Mouse (Mus musculus): Measurements from ENCODE around the gene Hap1. TPM values are rescaled to one million over a fixed set of nuclear protein-coding genes. Genes with fewer than 3 reads are reported as not detected.
"Not testable (repeated sequence)": the region's sequence is repeated elsewhere in the genome, so short reads cannot be mapped to it uniquely, and the experiment has no call there.

Gene Hap1
- polyA plus RNA-seq, 1 experiment from 2014 or later = 10.6 TPM

DNA sequence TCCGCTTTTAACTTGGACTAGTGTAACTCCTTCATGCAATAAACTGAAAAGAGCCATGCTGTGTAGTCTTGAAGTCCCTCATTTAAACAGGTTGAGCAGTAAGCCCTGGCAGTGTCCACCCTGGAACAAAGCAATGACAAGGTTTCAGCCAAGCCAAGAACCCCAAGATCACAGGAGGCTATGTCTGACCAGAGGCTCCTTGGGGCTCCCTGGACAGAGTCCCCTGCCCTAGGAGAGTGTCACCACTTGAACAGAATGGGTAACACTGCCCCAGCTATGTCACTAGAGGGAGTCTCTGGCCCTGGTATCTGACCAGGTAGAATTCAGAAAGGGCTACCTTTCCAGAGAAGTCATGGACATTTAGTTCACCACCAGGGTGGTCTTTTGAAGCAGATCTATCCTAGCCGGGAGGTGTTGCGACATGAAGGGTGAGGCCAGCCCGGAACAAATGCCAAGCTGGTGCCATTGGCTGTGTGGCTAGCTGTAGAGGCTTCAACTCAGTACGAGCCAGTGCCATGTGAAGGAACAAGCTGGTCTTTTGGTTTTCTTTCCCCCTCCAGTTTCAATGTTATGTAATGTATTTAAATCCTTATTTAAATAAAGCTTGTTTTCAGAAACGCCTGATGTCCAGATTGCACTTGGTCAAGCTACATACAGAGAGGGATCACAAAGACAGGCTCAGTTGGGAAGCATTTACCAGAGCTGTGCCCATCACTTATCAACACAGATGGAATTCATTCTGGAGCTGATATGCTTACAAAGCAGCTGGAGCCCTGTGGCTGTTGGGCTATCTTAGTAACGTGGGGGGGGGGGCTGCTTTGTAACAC, 34.2 kb downstream of the Hap1 start:
- not testable (repeated sequence) for H3K9me3 ChIP-seq; H3K27ac ChIP-seq; H3K27me3 ChIP-seq; H3K4me1 ChIP-seq; H3K4me3 ChIP-seq; ATAC-seq (ENCODE audit: insufficient number of reproducible peaks, insufficient read depth, low FRiP score, low TSS enrichment); H3K9ac ChIP-seq
- Histone ChIP-seq H3K36me3 (peaks cover 14% of the 10 kb centered on the region), H3K4me2 (replicated peaks) (peak overlapping the region; percentile 86; the same call in 1 of the 2 replicates)
- 87% methylated on average over 7 of the region's 7 CpGs for WGBS

DNA sequence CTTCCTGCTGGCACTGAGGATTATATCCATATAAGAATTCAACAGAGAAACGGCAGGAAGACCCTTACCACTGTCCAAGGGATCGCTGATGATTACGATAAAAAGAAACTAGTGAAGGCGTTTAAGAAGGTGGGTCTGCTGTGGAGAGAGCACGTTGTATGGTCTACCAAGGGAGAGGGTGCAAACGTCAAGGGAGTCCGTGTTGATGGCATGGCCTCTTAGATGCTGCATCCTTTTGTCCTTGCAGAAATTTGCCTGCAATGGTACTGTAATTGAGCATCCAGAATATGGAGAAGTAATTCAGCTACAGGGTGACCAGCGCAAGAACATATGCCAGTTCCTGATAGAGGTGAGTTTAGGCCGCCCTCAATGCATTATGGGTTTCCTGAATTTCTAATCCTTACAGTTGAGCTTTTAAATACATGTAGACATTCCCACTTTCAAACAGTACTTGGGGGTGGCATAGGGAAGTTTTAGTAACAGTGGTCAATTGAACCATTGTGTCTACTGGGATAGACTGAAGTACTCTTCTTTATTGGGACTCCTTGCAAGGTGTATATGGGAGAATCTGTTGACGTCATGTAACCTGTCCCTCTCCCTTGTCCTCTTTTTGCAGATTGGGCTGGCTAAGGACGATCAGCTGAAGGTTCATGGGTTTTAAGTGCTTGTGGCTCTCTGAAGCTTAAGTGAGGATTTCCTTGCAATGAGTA, 35.1 kb downstream of the Hap1 start:
- H3K9me3 ChIP-seq, H3K27me3 ChIP-seq, H3K4me1 ChIP-seq: not testable (repeated sequence)
- Histone ChIP-seq H3K4me2 (replicated peaks) (peak overlapping the region; percentile 86), H3K36me3 (peaks cover 14% of the 10 kb centered on the region), H3K9ac (peak overlapping the region; percentile 97), H3K4me3 (peak overlapping the region; percentile 83), H3K27ac (peak overlapping the region; percentile 99)
- ATAC-seq (ENCODE audit: insufficient number of reproducible peaks, insufficient read depth, low FRiP score, low TSS enrichment) = 0 out of 2 replicates have a peak, but pooled peaks have one; percentile 0
- WGBS = 18% methylated on average over 11 of the region's 11 CpGs

DNA sequence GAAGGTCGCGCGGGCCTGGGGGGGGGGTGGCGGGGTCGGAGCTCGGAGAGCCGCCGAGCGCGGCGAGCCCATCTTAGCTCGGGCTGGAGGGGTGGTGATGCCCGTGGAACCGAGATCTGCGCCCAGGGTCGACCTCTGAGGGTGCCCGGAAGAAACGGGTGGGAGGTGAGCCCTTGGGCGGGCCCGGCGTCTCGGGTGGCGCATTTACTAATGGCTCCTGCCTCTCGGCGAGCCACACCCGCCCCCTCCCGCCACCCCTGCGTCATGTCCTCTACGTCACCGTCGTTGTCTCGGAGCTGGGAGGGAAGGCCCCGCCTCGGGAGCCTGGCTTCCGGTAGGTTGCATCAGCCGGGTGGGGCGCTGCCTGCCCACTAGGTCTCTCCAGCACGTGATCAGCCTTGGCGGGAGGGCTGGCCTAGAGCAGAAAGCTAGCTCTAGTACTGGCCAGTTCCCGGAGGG, 35.7 kb downstream of the Hap1 start:
- WGBS = 1% methylated on average over 39 of the region's 40 CpGs
- ATAC-seq (ENCODE audit: insufficient number of reproducible peaks, insufficient read depth, low FRiP score, low TSS enrichment) = peak; percentile 78
- H3K9me3 ChIP-seq = no peaks in the 10 kb centered on the region
- H3K4me2 ChIP-seq (replicated peaks) = peak overlapping the region; percentile 86
- no peaks in the 10 kb centered on the region for H3K27me3 ChIP-seq
- no peaks in the 10 kb centered on the region for H3K4me1 ChIP-seq
- H3K27ac ChIP-seq = peak overlapping the region; percentile 99
- H3K4me3 ChIP-seq = peak overlapping the region; percentile 83
- H3K36me3 ChIP-seq = peaks cover 14% of the 10 kb centered on the region
- peak overlapping the region; percentile 97 for H3K9ac ChIP-seq

DNA sequence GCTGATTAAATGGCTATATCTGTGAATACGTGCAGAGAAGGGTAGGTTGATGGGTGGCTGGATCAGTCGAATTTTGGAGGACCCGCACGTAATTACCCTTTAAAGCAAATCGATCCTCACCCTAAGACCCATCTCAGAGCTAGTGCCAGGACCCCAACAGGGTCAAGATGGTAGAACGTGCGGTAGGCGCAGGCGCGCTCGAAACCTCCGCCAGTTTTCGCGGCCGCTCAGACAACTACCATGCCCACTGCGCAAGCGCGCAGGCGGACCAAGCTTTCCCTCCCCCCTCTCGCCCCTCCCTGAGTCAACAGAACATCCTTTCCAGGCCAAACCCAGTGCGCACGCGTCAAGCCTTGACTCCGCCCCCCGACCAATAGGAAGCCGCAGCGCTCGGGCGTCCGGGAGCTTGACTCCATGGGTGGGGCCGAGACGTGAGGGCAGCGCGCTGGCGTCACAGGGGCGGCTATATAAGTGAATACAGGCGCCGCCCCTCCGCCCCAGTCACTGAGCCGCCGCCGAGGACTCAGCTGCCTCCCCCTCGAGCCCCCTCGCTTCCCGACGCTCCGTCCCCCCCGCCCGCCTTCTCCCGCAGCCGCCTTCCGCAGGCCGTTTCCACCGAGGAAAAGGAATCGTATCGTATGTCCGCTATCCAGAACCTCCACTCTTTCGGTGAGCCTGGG, 36.3 kb downstream of the Hap1 start, which contains the start of gene Eif1:
Gene Eif1, plus strand, starts transcription at position 394 of the 680 bp plus-strand sequence.
- Histone ChIP-seq H3K36me3 (peaks cover 14% of the 10 kb centered on the region), H3K9ac (peak within 1 kb of the TSS; percentile 97), H3K4me1 (no peaks in the 10 kb centered on the region), H3K4me3 (peak within 1 kb of the TSS; percentile 83), H3K27me3 (no peaks in the 10 kb centered on the region), H3K9me3 (no peaks in the 10 kb centered on the region), H3K4me2 (replicated peaks) (peak within 1 kb of the TSS; percentile 86), H3K27ac (peak within 1 kb of the TSS; percentile 99)
- peak; percentile 88 for ATAC-seq (ENCODE audit: insufficient number of reproducible peaks, insufficient read depth, low FRiP score, low TSS enrichment)
- under 1% methylated on average over 55 of the region's 58 CpGs for WGBS

DNA sequence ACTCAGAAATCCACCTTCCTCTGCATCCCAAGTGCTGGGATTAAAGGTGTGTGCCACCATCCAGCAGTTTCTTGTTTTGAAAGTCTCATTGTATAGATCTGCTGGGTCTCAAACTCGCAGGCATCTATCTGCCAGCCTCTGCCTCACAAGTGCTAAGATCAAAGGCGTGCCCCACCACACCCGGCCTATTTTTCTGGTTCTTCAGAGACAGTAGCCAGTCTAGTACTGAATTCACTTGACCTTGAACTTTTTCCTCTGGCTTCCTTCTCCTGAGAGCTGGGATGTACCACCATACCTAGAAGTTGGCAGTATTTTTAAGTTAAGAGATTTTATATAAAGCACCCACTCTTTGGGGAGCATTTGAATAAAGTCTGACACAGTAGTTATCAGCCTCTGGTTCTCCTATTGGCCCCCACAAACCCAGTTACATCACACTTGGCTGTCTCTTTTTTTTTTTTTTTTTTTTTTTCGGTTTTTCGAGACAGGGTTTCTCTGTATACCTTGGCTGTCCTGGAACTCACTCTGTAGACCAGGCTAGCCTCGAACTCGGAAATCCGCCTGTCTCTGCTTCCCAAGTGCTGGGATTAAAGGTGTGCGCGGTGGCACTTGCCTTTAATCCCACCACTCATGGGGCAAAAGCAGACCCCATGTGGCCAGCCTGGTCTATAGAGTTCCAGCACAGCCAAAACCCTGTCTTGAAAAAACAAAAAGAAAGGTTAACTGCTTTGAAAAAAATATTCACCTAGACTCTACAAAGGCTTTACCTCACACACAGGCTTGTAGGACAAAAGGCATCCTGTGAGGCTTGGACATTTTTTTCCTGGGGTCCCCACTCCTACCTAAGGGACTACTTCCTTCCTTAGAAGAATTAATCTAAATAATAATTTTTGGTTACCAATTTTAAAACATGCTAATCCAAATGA, 37.1 kb downstream of the Hap1 start:
- 90% methylated on average over 10 of the region's 10 CpGs for WGBS
- Histone ChIP-seq H3K9me3 (no peaks in the 10 kb centered on the region), H3K4me2 (replicated peaks) (peak overlapping the region; percentile 49), H3K27ac (no peak overlapping the region), H3K4me1 (no peaks in the 10 kb centered on the region), H3K27me3 (no peaks in the 10 kb centered on the region), H3K4me3 (peak overlapping the region; percentile 83), H3K9ac (peak overlapping the region; percentile 38; the same call in 1 of the 2 replicates), H3K36me3 (peaks cover 14% of the 10 kb centered on the region)
- ATAC-seq (ENCODE audit: insufficient number of reproducible peaks, insufficient read depth, low FRiP score, low TSS enrichment) = no peak

DNA sequence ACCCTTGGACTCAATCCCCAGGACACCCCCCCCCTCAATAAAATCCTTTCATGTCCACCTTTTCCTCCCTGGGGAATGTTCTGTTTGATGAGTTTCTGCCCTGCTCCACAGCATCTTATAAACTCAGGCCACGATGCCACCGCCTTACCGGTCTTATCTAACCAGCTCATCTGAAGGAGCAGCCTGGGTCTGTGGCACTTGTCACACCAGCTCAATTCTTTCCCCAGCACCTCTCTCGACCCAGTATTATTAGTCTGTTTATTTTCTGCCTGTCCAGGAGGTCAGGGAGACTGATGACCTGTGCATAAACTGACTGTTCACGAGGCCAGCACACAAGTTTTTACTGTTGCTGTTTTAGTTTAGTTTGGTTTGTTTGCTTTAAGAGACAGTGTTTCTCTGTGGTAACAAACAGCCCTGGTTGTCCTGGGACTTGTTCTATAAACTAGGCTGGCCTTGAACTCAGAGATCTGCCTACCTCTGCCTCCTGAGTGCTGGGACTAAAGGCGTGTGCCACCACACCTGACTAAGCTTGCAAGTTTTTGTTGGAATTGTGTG, 38.0 kb downstream of the Hap1 start:
- Histone ChIP-seq H3K4me2 (replicated peaks) (no peak overlapping the region), H3K36me3 (peaks cover 14% of the 10 kb centered on the region), H3K4me1 (no peaks in the 10 kb centered on the region), H3K4me3 (no peak overlapping the region), H3K27ac (no peak overlapping the region), H3K27me3 (no peaks in the 10 kb centered on the region), H3K9ac (no peak overlapping the region), H3K9me3 (no peaks in the 10 kb centered on the region)
- ATAC-seq (ENCODE audit: insufficient number of reproducible peaks, insufficient read depth, low FRiP score, low TSS enrichment) = no peak
- 66% methylated on average over 6 of the region's 6 CpGs for WGBS

DNA sequence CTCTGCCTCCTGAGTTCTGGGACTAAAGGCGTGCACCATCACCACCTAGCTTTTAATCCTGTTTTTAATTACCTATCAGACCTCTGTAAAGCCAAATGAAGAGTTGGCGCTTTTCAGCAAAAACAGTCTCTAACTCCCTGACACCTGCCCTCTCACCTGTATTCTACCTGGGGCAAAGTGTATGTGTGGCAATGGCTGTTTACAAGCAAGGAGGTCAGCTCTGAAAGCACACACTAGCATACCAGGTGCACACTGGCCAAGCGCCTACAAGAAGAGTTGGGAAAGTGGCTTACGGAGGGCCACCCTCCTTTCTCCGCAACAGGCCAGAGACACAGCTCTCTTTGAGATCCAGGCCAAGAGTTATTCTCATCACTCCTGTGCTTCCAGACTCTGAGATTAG, 40.5 kb downstream of the Hap1 start:
- no peak overlapping the region for H3K9ac ChIP-seq
- no peaks in the 10 kb centered on the region for H3K36me3 ChIP-seq
- WGBS = 90% methylated on average over 5 of the region's 5 CpGs
- H3K27me3 ChIP-seq = no peaks in the 10 kb centered on the region
- no peak for ATAC-seq (ENCODE audit: insufficient number of reproducible peaks, insufficient read depth, low FRiP score, low TSS enrichment)
- no peaks in the 10 kb centered on the region for H3K9me3 ChIP-seq
- no peak overlapping the region for H3K4me3 ChIP-seq
- no peaks in the 10 kb centered on the region for H3K4me1 ChIP-seq
- no peak overlapping the region for H3K4me2 ChIP-seq (replicated peaks)
- H3K27ac ChIP-seq = no peak overlapping the region

DNA sequence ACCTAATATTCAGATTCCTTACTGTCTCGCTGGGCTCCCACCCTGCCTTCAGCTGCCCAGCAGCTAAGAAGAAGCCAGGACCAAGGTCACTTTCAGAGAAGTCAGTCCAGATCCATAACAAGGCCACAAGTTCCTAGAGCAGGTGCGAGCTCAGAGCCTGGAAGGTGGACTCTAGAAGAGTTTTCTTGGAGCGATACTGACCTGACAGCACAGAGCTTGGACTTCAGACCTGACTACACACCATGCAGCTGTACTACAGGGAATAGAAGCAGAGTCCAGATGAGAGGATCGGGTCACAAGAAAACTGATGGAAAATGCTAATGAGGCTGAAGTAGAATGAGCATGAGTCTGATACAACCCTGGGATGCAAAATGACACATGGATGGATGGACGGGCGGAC, 42.5 kb downstream of the Hap1 start:
- ATAC-seq (ENCODE audit: insufficient number of reproducible peaks, insufficient read depth, low FRiP score, low TSS enrichment) = no peak
- Histone ChIP-seq H3K4me1 (no peaks in the 10 kb centered on the region), H3K36me3 (no peaks in the 10 kb centered on the region), H3K9me3 (no peaks in the 10 kb centered on the region), H3K9ac (no peak overlapping the region), H3K4me3 (no peak overlapping the region), H3K4me2 (replicated peaks) (no peak overlapping the region), H3K27me3 (no peaks in the 10 kb centered on the region), H3K27ac (no peak overlapping the region)
- 89% methylated on average over 6 of the region's 6 CpGs for WGBS

DNA sequence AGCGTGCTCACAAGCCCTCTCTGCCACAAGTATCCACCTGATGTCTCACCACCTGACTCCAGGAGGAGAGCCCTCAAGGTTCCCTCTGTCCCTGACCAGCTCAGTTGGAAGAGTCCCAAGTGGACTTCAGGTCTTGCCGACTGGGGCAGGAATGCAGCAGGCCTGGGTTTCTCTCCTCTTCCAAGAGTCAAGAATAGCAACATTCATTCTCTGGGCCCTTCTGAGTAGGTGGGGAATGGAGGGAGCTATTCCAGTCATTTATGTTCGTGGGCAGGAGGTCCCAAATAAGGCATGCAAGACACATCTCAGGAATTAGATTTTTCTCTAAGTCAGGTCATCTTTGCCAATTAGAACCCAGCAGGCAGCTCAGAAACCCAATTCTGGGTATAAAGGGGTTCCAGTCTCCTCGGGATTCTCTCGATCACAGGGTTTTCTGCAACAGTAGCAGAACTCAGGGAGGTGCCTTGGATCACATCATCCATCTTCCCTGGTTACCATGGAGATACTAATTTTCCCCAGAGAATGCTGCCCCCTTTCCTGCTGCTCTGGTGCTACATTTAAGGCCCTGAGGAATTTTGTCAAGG, 43.7 kb downstream of the Hap1 start:
- Histone ChIP-seq H3K27ac (no peak overlapping the region), H3K9me3 (no peaks in the 10 kb centered on the region), H3K4me2 (replicated peaks) (no peak overlapping the region), H3K4me3 (no peak overlapping the region), H3K36me3 (no peaks in the 10 kb centered on the region), H3K9ac (no peak overlapping the region), H3K4me1 (no peaks in the 10 kb centered on the region), H3K27me3 (no peaks in the 10 kb centered on the region)
- WGBS = 38% methylated on average over 5 of the region's 5 CpGs
- no peak for ATAC-seq (ENCODE audit: insufficient number of reproducible peaks, insufficient read depth, low FRiP score, low TSS enrichment)

DNA sequence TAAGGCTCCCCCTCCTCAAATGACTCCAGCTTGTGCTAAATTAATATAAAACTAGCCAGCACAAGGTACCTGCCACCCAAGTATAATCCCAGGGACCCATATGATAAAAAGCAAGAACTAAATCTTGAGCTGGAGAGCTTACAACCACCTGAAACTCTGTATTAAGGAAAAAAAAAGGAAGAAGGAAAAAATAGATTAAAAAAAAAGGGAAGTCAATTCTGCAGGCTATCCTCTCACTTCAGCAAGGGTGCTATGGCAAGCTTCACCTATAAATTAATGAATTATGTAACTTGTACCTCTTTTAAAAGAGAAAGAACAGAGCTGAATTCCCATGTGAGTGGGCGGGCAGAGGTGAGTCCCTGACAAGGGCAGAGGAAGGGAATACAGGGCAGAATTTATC, 44.3 kb downstream of the Hap1 start:
- Histone ChIP-seq H3K36me3 (no peaks in the 10 kb centered on the region), H3K9ac (no peak overlapping the region), H3K27ac (no peak overlapping the region), H3K4me1 (no peaks in the 10 kb centered on the region), H3K4me2 (replicated peaks) (no peak overlapping the region), H3K27me3 (no peaks in the 10 kb centered on the region), H3K4me3 (no peak overlapping the region), H3K9me3 (no peaks in the 10 kb centered on the region)
- no peak for ATAC-seq (ENCODE audit: insufficient number of reproducible peaks, insufficient read depth, low FRiP score, low TSS enrichment)
- WGBS = 61% methylated on average over 1 of the region's 1 CpGs

All from embryonic facial prominence, embryonic 12.5 days (tissue).